Mouse (Mus musculus): ENCODE data around the gene Prdm2. TPM values are rescaled to one million over a fixed set of nuclear protein-coding genes. Genes with fewer than 3 reads are reported as not detected.

Prdm2 gene
- polyA plus RNA-seq, 1 experiment from 2014 or later, result 11.5 TPM

DNA sequence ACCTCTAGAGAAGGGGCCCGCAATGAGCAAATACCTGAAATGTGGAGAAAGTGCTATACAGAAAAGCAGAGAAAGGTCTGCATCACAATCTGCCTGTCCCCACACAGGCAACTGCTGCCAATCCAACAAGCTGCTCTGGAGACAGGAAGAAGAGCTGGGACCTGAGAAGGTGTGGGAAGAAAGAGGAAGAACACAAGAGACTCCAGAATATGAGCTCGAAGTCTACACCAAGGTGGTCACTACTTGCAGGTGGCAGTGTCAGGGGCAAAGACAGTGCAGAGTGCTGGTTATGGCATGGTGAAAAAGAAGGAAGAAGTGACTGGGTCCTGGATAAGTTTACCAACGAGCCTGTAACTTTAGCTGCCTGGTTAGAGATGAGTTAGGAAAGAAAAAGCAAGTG is 14.4 kb downstream of the Prdm2 start:
- no peak for DNase-seq (ENCODE audit: low spot score)
- ATAC-seq (replicated peaks; ENCODE audit: insufficient number of reproducible peaks, low FRiP score, low TSS enrichment, low read depth), result no peak
- Histone ChIP-seq H3K4me2 (ENCODE audit: low read depth, low read length) (no peak overlapping the region), H3K27ac (replicated peaks; ENCODE audit: low read depth, low read length) (no peak overlapping the region), H3K27me3 (ENCODE audit: control insufficient read depth, insufficient read depth, low read length) (no peaks in the 10 kb centered on the region), H3K36me3 (replicated peaks; ENCODE audit: control insufficient read depth, insufficient read depth, low read depth, low read length) (no peaks in the 10 kb centered on the region), H3K4me1 (ENCODE audit: control insufficient read depth, insufficient read depth, low read length) (no peaks in the 10 kb centered on the region), H3K9me3 (replicated peaks; ENCODE audit: control insufficient read depth, low read length) (no peaks in the 10 kb centered on the region), H3K4me3 (ENCODE audit: low read depth, low read length) (no peak overlapping the region), H3K9ac (replicated peaks; ENCODE audit: low read length) (no peak overlapping the region)
- 90% methylated on average over 3 of the region's 3 CpGs for WGBS

GRCm38 (mm10) chr4:143197845-143198356 is 14.9 kb downstream of the Prdm2 start:
- Histone ChIP-seq H3K36me3 (replicated peaks; ENCODE audit: control insufficient read depth, insufficient read depth, low read depth, low read length) (no peaks in the 10 kb centered on the region), H3K27ac (replicated peaks; ENCODE audit: low read depth, low read length) (no peak overlapping the region), H3K4me1 (ENCODE audit: control insufficient read depth, insufficient read depth, low read length) (no peaks in the 10 kb centered on the region), H3K27me3 (ENCODE audit: control insufficient read depth, insufficient read depth, low read length) (no peaks in the 10 kb centered on the region), H3K9ac (replicated peaks; ENCODE audit: low read length) (no peak overlapping the region), H3K4me3 (ENCODE audit: low read depth, low read length) (no peak overlapping the region), H3K4me2 (ENCODE audit: low read depth, low read length) (no peak overlapping the region), H3K9me3 (replicated peaks; ENCODE audit: control insufficient read depth, low read length) (no peaks in the 10 kb centered on the region)
- ATAC-seq (replicated peaks; ENCODE audit: insufficient number of reproducible peaks, low FRiP score, low TSS enrichment, low read depth) (no peak), DNase-seq (ENCODE audit: low spot score) (no peak)
- 85% methylated on average over 5 of the region's 5 CpGs for whole genome bisulfite sequencing

DNA sequence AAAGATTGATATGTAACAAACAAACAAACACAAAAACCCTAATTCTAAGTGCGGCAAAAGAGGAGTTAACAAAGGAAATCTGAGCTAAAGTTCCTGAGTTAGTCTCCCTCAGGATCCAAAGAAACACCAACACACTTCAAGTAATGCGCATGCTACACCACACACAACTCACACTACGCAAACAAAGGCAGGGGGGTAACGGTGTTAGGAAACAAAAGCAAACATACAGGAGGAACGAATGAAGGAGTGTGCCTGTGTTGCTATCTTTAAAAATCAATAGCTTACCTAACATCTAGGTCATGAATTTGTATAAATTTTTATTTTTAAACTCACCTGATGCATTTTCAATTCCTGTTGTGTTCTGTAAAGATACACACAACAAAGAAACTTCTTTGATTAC is 18.5 kb downstream of the Prdm2 start:
- no peaks in the 10 kb centered on the region; the same call in 1 of the 2 replicates for H3K4me1 ChIP-seq (ENCODE audit: control insufficient read depth, insufficient read depth, low read length)
- H3K9me3 ChIP-seq (replicated peaks; ENCODE audit: control insufficient read depth, low read length), result no peaks in the 10 kb centered on the region
- no peak overlapping the region for H3K27ac ChIP-seq (replicated peaks; ENCODE audit: low read depth, low read length)
- no peaks in the 10 kb centered on the region for H3K27me3 ChIP-seq (ENCODE audit: control insufficient read depth, insufficient read depth, low read length)
- H3K9ac ChIP-seq (replicated peaks; ENCODE audit: low read length), result no peak overlapping the region
- no peaks in the 10 kb centered on the region for H3K36me3 ChIP-seq (replicated peaks; ENCODE audit: control insufficient read depth, insufficient read depth, low read depth, low read length)
- DNase-seq (ENCODE audit: low spot score) (no peak), ATAC-seq (replicated peaks; ENCODE audit: insufficient number of reproducible peaks, low FRiP score, low TSS enrichment, low read depth) (no peak)
- H3K4me3 ChIP-seq (ENCODE audit: low read depth, low read length), result no peak overlapping the region
- H3K4me2 ChIP-seq (ENCODE audit: low read depth, low read length), result no peak overlapping the region
- 64% methylated on average over 5 of the region's 5 CpGs for WGBS

GRCm38 (mm10) chr4:143193164-143193563 is 19.6 kb downstream of the Prdm2 start:
- Histone ChIP-seq H3K36me3 (replicated peaks; ENCODE audit: control insufficient read depth, insufficient read depth, low read depth, low read length) (no peaks in the 10 kb centered on the region), H3K27me3 (ENCODE audit: control insufficient read depth, insufficient read depth, low read length) (no peaks in the 10 kb centered on the region), H3K4me2 (ENCODE audit: low read depth, low read length) (no peak overlapping the region), H3K4me1 (ENCODE audit: control insufficient read depth, insufficient read depth, low read length) (no peaks in the 10 kb centered on the region; the same call in 1 of the 2 replicates), H3K27ac (replicated peaks; ENCODE audit: low read depth, low read length) (no peak overlapping the region), H3K9ac (replicated peaks; ENCODE audit: low read length) (no peak overlapping the region), H3K4me3 (ENCODE audit: low read depth, low read length) (no peak overlapping the region), H3K9me3 (replicated peaks; ENCODE audit: control insufficient read depth, low read length) (no peaks in the 10 kb centered on the region)
- WGBS, result 44% methylated on average over 6 of the region's 6 CpGs
- ATAC-seq (replicated peaks; ENCODE audit: insufficient number of reproducible peaks, low FRiP score, low TSS enrichment, low read depth) (no peak), DNase-seq (ENCODE audit: low spot score) (peak; percentile 44)

DNA sequence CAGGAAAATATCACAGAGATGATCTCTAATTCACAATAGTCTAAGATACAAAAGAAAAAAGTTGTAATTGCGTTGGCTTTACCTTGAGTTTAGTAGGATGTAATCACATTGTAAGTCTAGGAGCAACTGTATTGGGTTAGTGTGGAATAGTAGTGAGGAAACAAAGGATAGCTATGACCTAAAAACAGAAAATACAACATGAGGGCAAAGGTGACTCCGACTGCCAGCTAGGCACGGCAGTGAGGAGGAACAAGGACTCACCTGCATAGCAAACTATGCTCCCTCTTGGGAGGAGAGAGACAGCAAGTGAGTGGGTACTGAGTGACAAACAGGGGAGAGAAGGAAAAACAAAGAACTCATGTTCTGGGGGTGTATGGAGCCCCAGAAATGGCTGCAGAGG is 21.0 kb downstream of the Prdm2 start:
- 57% methylated on average over 3 of the region's 3 CpGs for WGBS
- H3K4me2 ChIP-seq (ENCODE audit: low read depth, low read length), result no peak overlapping the region
- DNase-seq (ENCODE audit: low spot score), result no peak

DNA sequence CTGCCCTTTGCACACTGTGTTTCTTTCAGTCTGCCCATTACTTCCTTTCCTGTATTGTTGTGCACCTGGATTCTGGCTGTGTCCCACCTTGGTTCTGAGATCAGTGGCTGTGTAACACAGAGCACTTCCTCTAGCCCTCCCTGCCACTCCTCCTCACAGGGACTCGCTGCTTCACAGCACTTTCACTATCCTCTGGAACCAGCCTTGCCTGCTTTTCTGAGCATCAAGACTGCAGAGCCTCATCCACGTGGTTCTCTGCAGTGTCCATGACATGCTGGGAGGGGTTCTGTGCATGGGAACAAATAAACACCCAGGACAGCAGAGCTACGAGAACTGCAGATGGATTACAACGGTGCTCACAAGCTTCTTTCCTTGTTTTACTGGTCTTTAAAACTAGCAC is 22.1 kb downstream of the Prdm2 start:
- H3K4me2 ChIP-seq (ENCODE audit: low read depth, low read length), result no peak overlapping the region
- no peak overlapping the region for H3K4me3 ChIP-seq (ENCODE audit: low read depth, low read length)
- DNase-seq (ENCODE audit: low spot score), result no peak
- H3K36me3 ChIP-seq (replicated peaks; ENCODE audit: control insufficient read depth, insufficient read depth, low read depth, low read length), result no peaks in the 10 kb centered on the region
- no peaks in the 10 kb centered on the region; the same call in 1 of the 2 replicates for H3K4me1 ChIP-seq (ENCODE audit: control insufficient read depth, insufficient read depth, low read length)
- H3K9me3 ChIP-seq (replicated peaks; ENCODE audit: control insufficient read depth, low read length), result no peaks in the 10 kb centered on the region
- no peak overlapping the region for H3K9ac ChIP-seq (replicated peaks; ENCODE audit: low read length)
- H3K27me3 ChIP-seq (ENCODE audit: control insufficient read depth, insufficient read depth, low read length), result no peaks in the 10 kb centered on the region
- ATAC-seq (replicated peaks; ENCODE audit: insufficient number of reproducible peaks, low FRiP score, low TSS enrichment, low read depth), result no peak
- H3K27ac ChIP-seq (replicated peaks; ENCODE audit: low read depth, low read length), result no peak overlapping the region
- 70% methylated on average over 4 of the region's 4 CpGs for WGBS

More for the DNA sequence above, 21.0 kb downstream of the Prdm2 start:
- H3K36me3 ChIP-seq (replicated peaks; ENCODE audit: control insufficient read depth, insufficient read depth, low read depth, low read length), result no peaks in the 10 kb centered on the region
- no peaks in the 10 kb centered on the region for H3K9me3 ChIP-seq (replicated peaks; ENCODE audit: control insufficient read depth, low read length)
- H3K27me3 ChIP-seq (ENCODE audit: control insufficient read depth, insufficient read depth, low read length), result no peaks in the 10 kb centered on the region
- no peak for ATAC-seq (replicated peaks; ENCODE audit: insufficient number of reproducible peaks, low FRiP score, low TSS enrichment, low read depth)
- H3K4me1 ChIP-seq (ENCODE audit: control insufficient read depth, insufficient read depth, low read length), result no peaks in the 10 kb centered on the region; the same call in 1 of the 2 replicates
- no peak overlapping the region for H3K27ac ChIP-seq (replicated peaks; ENCODE audit: low read depth, low read length)
- no peak overlapping the region for H3K9ac ChIP-seq (replicated peaks; ENCODE audit: low read length)
- H3K4me3 ChIP-seq (ENCODE audit: low read depth, low read length), result no peak overlapping the region

DNA sequence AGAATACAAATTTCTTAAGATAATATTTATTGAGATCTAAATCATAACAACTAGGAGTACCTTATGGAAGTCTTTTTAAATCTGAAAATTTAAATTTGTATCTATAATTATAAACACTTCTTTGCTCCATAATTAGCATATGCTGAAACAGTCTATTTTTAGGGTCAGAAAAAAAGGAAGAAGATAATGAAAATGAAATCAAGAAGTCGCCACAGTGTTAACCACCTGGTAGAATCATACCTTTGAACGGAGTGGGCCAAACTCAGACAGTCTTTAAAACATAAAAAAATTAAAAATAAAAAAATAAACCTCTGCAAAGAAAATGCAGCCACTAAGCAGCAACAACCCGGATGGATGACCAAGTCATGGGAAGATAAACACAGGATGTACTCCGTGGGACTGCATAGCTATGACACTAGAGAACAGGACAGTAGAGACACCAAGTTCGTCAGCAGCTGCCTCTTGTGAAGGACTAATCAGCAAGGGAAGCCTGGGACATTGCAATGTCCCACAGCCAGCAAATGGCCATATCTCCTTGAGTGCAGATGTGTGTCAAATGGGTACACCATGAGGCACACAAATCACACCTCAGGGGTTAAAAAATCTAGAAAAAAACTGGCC is 24.1 kb downstream of the Prdm2 start:
- H3K4me2 ChIP-seq (ENCODE audit: low read depth, low read length), result no peak overlapping the region
- no peaks in the 10 kb centered on the region for H3K9me3 ChIP-seq (replicated peaks; ENCODE audit: control insufficient read depth, low read length)
- 86% methylated on average over 5 of the region's 5 CpGs for WGBS
- H3K27ac ChIP-seq (replicated peaks; ENCODE audit: low read depth, low read length), result no peak overlapping the region
- no peak for ATAC-seq (replicated peaks; ENCODE audit: insufficient number of reproducible peaks, low FRiP score, low TSS enrichment, low read depth)
- no peak overlapping the region for H3K4me3 ChIP-seq (ENCODE audit: low read depth, low read length)
- H3K36me3 ChIP-seq (replicated peaks; ENCODE audit: control insufficient read depth, insufficient read depth, low read depth, low read length), result no peaks in the 10 kb centered on the region
- H3K4me1 ChIP-seq (ENCODE audit: control insufficient read depth, insufficient read depth, low read length), result no peaks in the 10 kb centered on the region; the same call in 1 of the 2 replicates
- H3K9ac ChIP-seq (replicated peaks; ENCODE audit: low read length), result no peak overlapping the region
- no peaks in the 10 kb centered on the region for H3K27me3 ChIP-seq (ENCODE audit: control insufficient read depth, insufficient read depth, low read length)
- DNase-seq (ENCODE audit: low spot score), result no peak

DNA sequence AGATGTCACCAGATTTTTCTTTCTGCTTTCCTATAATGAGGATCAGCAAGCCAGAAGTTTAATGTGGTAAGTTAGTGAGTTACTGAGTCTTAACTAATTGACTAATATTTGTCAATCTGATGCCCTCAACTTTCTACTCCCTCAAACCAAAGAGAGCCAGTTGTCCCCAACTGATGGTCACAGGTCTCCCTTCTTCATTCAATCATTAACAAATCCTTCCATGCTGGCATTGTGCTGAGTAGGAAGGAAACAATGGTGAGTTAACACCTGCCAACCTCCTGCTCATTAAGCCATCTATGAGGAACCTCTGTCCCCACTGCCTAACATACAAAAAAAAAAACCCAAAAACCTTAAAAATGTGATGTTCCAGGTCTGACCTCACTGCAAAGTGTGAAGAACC is 26.7 kb downstream of the Prdm2 start:
- Histone ChIP-seq H3K4me1 (ENCODE audit: control insufficient read depth, insufficient read depth, low read length) (no peaks in the 10 kb centered on the region; the same call in 1 of the 2 replicates), H3K4me2 (ENCODE audit: low read depth, low read length) (no peak overlapping the region), H3K9ac (replicated peaks; ENCODE audit: low read length) (no peak overlapping the region), H3K27me3 (ENCODE audit: control insufficient read depth, insufficient read depth, low read length) (no peaks in the 10 kb centered on the region), H3K27ac (replicated peaks; ENCODE audit: low read depth, low read length) (no peak overlapping the region), H3K36me3 (replicated peaks; ENCODE audit: control insufficient read depth, insufficient read depth, low read depth, low read length) (no peaks in the 10 kb centered on the region), H3K9me3 (replicated peaks; ENCODE audit: control insufficient read depth, low read length) (no peaks in the 10 kb centered on the region), H3K4me3 (ENCODE audit: low read depth, low read length) (no peak overlapping the region)
- no peak for ATAC-seq (replicated peaks; ENCODE audit: insufficient number of reproducible peaks, low FRiP score, low TSS enrichment, low read depth)
- DNase-seq (ENCODE audit: low spot score), result no peak

All from embryonic facial prominence, embryonic 11.5 days (tissue).